Mouse (Mus musculus): ENCODE data around the gene 4932415D10Rik. TPM values are rescaled to one million over a fixed set of nuclear protein-coding genes. Genes with fewer than 3 reads are reported as not detected.
A peak's percentile ranks its signal among the peaks of the same experiment; 100 is the strongest.

Gene 4932415D10Rik
- polyA plus RNA-seq (2015; fragmentation: Nextera tagmentation; extraction: Ambion mirVana) = not detected in 2 replicates

DNA sequence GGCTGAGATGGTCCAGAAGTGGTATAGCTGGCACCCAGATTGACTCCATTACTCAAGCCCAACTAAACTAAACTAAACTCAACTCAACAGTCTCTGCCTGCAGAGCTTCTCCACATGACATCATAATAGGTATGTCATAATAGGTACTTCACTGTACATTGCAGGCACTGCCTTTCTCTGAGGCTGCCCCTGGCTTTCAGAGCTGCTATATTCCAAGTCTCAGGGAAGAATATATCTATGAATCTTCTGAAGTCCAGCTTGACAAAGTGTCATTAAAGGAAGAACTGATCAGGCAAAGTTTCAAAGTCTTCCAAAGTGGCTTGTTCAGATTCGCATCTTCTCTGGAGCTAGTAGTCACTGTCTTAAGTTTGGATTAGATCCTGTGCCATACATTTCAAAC, at the start of gene 4932415D10Rik:
Gene 4932415D10Rik, minus strand, starts transcription at position 101 of the 400 bp plus-strand sequence.
- ATAC-seq (replicated peaks) = no peak
- Histone ChIP-seq H3K27me3 (replicated peaks) (no peaks in the 10 kb centered on the region), H3K4me2 (no peak within 1 kb of the TSS), H3K4me1 (no peaks in the 10 kb centered on the region), H3K4me3 (no peak within 1 kb of the TSS), H3K9me3 (no peaks in the 10 kb centered on the region), H3K9ac (no peak within 1 kb of the TSS), H3K27ac (no peak within 1 kb of the TSS), H3K36me3 (replicated peaks) (no peaks in the 10 kb centered on the region)
- 95% methylated on average over 1 of the region's 1 CpGs for WGBS

GRCm38 (mm10) chr10:82361911-82362310, 45.5 kb upstream of the 4932415D10Rik start:
- no peak overlapping the region for H3K27ac ChIP-seq
- ATAC-seq (replicated peaks) = no peak
- peaks cover 19% of the 10 kb centered on the region for H3K36me3 ChIP-seq (replicated peaks)
- no peak overlapping the region for H3K4me2 ChIP-seq
- no peaks in the 10 kb centered on the region for H3K4me1 ChIP-seq
- no peaks in the 10 kb centered on the region for H3K27me3 ChIP-seq (replicated peaks)
- no peak overlapping the region for H3K9ac ChIP-seq
- WGBS = 86% methylated on average over 9 of the region's 9 CpGs
- no peak overlapping the region for H3K4me3 ChIP-seq
- peaks cover 44% of the 10 kb centered on the region for H3K9me3 ChIP-seq

DNA sequence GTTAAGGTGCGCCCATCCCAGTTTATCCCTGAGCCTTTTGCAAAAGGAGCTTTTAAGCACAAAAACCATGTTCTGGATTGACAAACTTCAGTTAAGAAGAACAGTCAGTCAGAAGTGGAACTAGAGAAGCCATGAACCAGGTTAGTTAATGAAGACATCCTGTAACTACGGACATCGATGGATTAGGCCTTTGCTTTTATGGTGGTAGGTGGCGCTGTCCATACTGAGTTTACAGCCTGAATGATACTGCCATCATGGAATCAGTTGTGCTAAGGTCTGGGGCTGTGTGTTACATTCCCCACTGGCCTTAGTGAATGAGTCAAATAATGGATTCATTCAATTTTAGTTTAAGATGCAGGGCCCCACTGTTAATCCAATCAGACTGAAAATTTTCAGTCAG, 39.0 kb upstream of the 4932415D10Rik start:
- H3K4me2 ChIP-seq = peak overlapping the region; percentile 50; the same call in 1 of the 2 replicates
- H3K4me3 ChIP-seq = no peak overlapping the region

DNA sequence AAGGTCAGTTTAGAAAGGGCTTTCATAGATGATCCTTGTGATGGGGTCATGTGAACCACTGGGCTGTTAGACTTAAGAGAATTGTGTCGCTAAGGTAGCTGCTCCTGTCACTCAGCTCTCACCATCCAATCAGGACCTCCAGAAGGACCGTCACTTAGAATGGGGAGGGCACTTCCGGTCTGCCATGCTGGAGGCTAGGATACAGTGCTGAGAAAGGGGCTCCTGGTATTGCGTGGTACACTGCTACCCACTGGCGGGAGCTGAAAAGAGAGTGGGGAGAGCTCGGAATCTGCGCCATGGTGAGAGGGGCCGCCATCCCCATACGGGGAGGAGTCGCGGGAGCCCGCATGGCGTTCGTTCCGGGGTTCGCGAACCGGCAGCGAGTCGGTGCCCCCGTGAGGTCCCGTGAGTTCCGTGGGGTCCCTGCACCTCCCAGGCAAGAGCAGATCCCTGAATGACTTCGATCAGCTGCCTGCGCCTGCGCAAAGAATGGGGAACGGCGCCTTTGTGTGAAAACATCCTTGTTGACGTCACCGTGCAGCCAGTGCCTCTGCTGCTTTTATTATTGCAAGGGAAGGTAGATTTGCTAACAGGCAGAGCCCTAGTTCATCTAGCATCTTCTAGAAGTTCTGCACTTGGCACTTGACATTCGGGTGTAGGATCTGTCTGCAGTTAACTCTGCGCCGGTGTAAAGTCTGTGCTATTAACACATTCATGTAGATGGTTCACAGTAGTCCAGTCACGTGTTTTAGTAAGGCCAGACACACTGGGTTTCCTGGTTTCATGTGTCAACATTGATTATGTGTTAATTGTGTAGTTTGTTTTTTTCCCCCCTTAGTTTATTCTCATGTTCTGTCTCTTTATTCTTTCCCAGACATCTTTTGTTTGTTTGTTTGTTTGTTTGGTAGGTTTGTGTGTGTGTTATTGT, 38.0 kb upstream of the 4932415D10Rik start, which contains the start of gene Gm4924:
Gene Gm4924, plus strand, starts transcription at position 173 of the 928 bp plus-strand sequence.
- WGBS = 5% methylated on average over 34 of the region's 34 CpGs
- Histone ChIP-seq H3K27ac (peak within 1 kb of the TSS; percentile 98), H3K36me3 (replicated peaks) (0 out of 2 replicates have a peak, but pooled peaks cover 4% of the 10 kb centered on the region), H3K9ac (peak within 1 kb of the TSS; percentile 81), H3K4me3 (peak within 1 kb of the TSS; percentile 64), H3K4me2 (peak within 1 kb of the TSS; percentile 50), H3K27me3 (replicated peaks) (no peaks in the 10 kb centered on the region), H3K9me3 (peaks cover 22% of the 10 kb centered on the region; the same call in 1 of the 2 replicates), H3K4me1 (no peaks in the 10 kb centered on the region)
- ATAC-seq (replicated peaks) = peak; percentile 100

More for the DNA sequence above, 39.0 kb upstream of the 4932415D10Rik start:
- Histone ChIP-seq H3K36me3 (replicated peaks) (0 out of 2 replicates have a peak, but pooled peaks cover 4% of the 10 kb centered on the region), H3K4me1 (no peaks in the 10 kb centered on the region), H3K9ac (no peak overlapping the region), H3K9me3 (peaks cover 26% of the 10 kb centered on the region; the same call in 1 of the 2 replicates), H3K27me3 (replicated peaks) (no peaks in the 10 kb centered on the region), H3K27ac (peak overlapping the region; percentile 98; the same call in 1 of the 2 replicates)
- WGBS = 98% methylated on average over 4 of the region's 4 CpGs
- ATAC-seq (replicated peaks) = no peak

GRCm38 (mm10) chr10:82329826-82330225, 13.4 kb upstream of the 4932415D10Rik start:
- Histone ChIP-seq H3K4me1 (no peaks in the 10 kb centered on the region), H3K4me2 (no peak overlapping the region), H3K9ac (no peak overlapping the region), H3K27ac (no peak overlapping the region), H3K9me3 (no peaks in the 10 kb centered on the region), H3K27me3 (replicated peaks) (no peaks in the 10 kb centered on the region), H3K4me3 (no peak overlapping the region), H3K36me3 (replicated peaks) (no peaks in the 10 kb centered on the region)
- no peak for ATAC-seq (replicated peaks)
- WGBS = 78% methylated on average over 5 of the region's 5 CpGs

DNA sequence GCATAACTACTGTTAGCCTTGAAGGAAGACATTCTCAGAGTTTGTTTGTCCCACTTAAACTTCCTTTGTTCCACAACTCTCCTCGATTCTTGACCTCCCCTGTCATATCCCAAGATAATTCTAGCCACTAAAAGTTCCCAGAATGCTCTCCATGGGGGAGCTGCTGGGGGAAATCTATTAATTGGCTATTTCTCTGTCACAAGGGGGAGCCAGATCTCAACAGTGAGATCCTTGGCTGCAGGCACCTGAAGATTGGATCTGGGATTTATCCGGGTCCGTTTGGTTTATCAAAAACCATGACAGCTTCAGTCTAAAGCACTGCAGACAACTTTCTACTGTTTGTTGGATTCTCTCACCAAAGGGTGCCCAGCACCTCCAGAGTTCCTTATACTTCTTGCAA, 3.8 kb upstream of the 4932415D10Rik start:
- no peak for ATAC-seq (replicated peaks)
- Histone ChIP-seq H3K9me3 (no peaks in the 10 kb centered on the region), H3K27ac (no peak overlapping the region), H3K4me2 (no peak overlapping the region), H3K27me3 (replicated peaks) (no peaks in the 10 kb centered on the region), H3K4me3 (no peak overlapping the region), H3K9ac (no peak overlapping the region), H3K36me3 (replicated peaks) (no peaks in the 10 kb centered on the region), H3K4me1 (no peaks in the 10 kb centered on the region)
- 69% methylated on average over 3 of the region's 3 CpGs for WGBS

GRCm38 (mm10) chr10:82296440-82296839, 19.9 kb downstream of the 4932415D10Rik start:
- H3K36me3 ChIP-seq (replicated peaks) = no peaks in the 10 kb centered on the region
- H3K4me1 ChIP-seq = no peaks in the 10 kb centered on the region
- ATAC-seq (replicated peaks) = no peak
- H3K27me3 ChIP-seq (replicated peaks) = no peaks in the 10 kb centered on the region
- no peak overlapping the region for H3K4me3 ChIP-seq
- whole genome bisulfite sequencing = 47% methylated on average over 2 of the region's 2 CpGs
- H3K4me2 ChIP-seq = no peak overlapping the region
- peaks cover 3% of the 10 kb centered on the region; the same call in 1 of the 2 replicates for H3K9me3 ChIP-seq
- no peak overlapping the region for H3K27ac ChIP-seq
- H3K9ac ChIP-seq = no peak overlapping the region

- no peak overlapping the region for H3K27ac ChIP-seq
- no peak overlapping the region for H3K4me3 ChIP-seq
- no peak for ATAC-seq (replicated peaks)
- no peaks in the 10 kb centered on the region for H3K36me3 ChIP-seq (replicated peaks)
- 76% methylated on average over 2 of the region's 2 CpGs for WGBS
- H3K4me2 ChIP-seq = no peak overlapping the region
- no peaks in the 10 kb centered on the region for H3K9me3 ChIP-seq
- no peak overlapping the region for H3K9ac ChIP-seq
- no peaks in the 10 kb centered on the region for H3K4me1 ChIP-seq
- H3K27me3 ChIP-seq (replicated peaks) = no peaks in the 10 kb centered on the region
Observed at GRCm38 (mm10) chr10:82257331-82257730, 59.1 kb downstream of the 4932415D10Rik start.

- Histone ChIP-seq H3K27ac (no peak overlapping the region), H3K4me1 (peaks cover 11% of the 10 kb centered on the region; the same call in 1 of the 2 replicates), H3K4me3 (no peak overlapping the region), H3K27me3 (replicated peaks) (no peaks in the 10 kb centered on the region), H3K9ac (no peak overlapping the region), H3K9me3 (no peaks in the 10 kb centered on the region), H3K36me3 (replicated peaks) (no peaks in the 10 kb centered on the region), H3K4me2 (no peak overlapping the region)
- ATAC-seq (replicated peaks) = no peak
Observed at GRCm38 (mm10) chr10:82245021-82245420, 71.4 kb downstream of the 4932415D10Rik start.

DNA sequence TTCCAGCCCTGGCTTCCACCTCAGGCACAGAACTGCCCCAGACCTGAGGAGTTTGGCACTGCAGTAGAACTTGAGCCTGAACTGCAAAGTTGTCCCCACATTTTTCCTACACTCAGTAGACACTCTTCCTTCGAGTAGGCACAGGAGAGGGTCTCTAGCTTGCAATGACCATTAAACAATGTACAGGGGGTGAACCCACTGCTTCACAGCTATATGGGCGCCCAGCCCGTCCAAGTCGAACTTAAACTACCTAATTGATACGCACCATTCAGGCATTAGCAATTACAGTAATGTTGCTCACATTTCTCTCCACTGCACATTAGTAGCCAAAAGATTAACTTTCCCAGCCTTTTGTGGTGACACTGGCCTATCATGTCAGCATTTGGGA, 75.0 kb downstream of the 4932415D10Rik start:
- WGBS = 71% methylated on average over 5 of the region's 5 CpGs
- Histone ChIP-seq H3K4me2 (peak overlapping the region; percentile 62), H3K27me3 (replicated peaks) (no peaks in the 10 kb centered on the region), H3K4me3 (peak overlapping the region; percentile 70), H3K9me3 (peaks cover 3% of the 10 kb centered on the region), H3K27ac (peak overlapping the region; percentile 86), H3K4me1 (peaks cover 18% of the 10 kb centered on the region), H3K9ac (peak overlapping the region; percentile 78; the same call in 1 of the 2 replicates), H3K36me3 (replicated peaks) (peaks cover 8% of the 10 kb centered on the region; the same call in 1 of the 2 replicates)
- no peak; the same call in 1 of the 2 replicates for ATAC-seq (replicated peaks)

DNA sequence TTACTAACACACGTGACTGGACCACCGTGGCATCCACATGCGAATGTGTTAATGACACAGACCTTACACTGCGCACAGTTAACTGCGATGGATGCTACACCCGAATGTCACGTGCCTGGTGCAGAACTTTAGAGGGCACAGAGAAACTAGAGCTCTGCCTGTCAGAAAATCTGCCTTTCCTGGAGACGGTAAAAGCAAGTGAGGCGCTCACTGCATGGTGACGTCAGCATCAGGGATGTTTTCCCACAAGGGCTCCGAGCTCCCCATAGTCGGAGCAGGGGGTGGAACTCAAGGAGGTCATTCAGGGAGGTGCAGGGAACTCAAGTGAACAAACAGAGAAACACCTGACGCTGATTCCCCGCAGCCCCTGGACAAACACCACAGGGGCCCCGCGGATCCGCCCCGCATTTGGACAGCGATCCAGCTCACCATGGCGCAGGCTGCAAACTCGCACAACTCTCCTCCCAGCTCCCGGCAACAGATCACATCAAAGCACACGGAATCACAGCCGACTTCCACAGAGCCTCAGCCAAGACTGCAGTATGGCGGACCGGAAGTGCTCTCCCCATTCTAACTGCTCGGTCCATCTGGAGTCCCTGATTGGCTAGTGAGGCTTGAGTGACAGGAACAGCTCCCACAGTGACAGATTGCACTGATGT, 75.5 kb downstream of the 4932415D10Rik start, which contains the start of gene Zfp938:
Gene Zfp938, minus strand, starts transcription at position 539 of the 659 bp plus-strand sequence.
- H3K4me3 ChIP-seq = peak within 1 kb of the TSS; percentile 70
- peak; percentile 100 for ATAC-seq (replicated peaks)
- H3K4me1 ChIP-seq = peaks cover 18% of the 10 kb centered on the region
- peak within 1 kb of the TSS; percentile 62 for H3K4me2 ChIP-seq
- no peaks in the 10 kb centered on the region for H3K27me3 ChIP-seq (replicated peaks)
- H3K36me3 ChIP-seq (replicated peaks) = peaks cover 13% of the 10 kb centered on the region; the same call in 1 of the 2 replicates
- H3K9ac ChIP-seq = peak within 1 kb of the TSS; percentile 78
- peak within 1 kb of the TSS; percentile 86 for H3K27ac ChIP-seq
- peaks cover 8% of the 10 kb centered on the region for H3K9me3 ChIP-seq
- WGBS = 2% methylated on average over 27 of the region's 27 CpGs
